In genomic region chr11:87734346-87734745, GRCm38 (mm10) we compare ENCODE assay signal across 10 mouse cellular contexts. TPM values are rescaled to one million over a fixed set of nuclear protein-coding genes. Genes with fewer than 3 reads are reported as not detected.
DNase-seq lines count a peak whose midpoint lies in the region; ATAC-seq lines count a peak whose summit lies in the region.
"Had no signal": no experiment of that assay in that cellular context is flagged by ENCODE, and none has a peak within 500 bp of the region (broad histone marks: within the 10 kb centered on the region; RNA-seq: fewer than 3 reads in every experiment).

No protein-coding gene starts in this region.

- no peak for ATAC-seq in neural tube, embryonic 11.5 days (ENCODE audit: insufficient read depth, low FRiP score, low TSS enrichment)
- ATAC-seq in hindbrain, embryonic 11.5 days (ENCODE audit: low FRiP score): no peak
- no peak for ATAC-seq in liver, embryonic 15.5 days (ENCODE audit: insufficient read depth)

- H3K4me2 ChIP-seq in neural tube, embryonic 11.5 days (ENCODE audit: low read depth): peak overlapping the region; percentile 29; the same call in 1 of the 2 replicates
- H3K4me2 ChIP-seq in hindbrain, embryonic 11.5 days (replicated peaks; ENCODE audit: low read depth, low read length): peak overlapping the region; percentile 33
- H3K4me2 ChIP-seq in liver, embryonic 15.5 days: peak overlapping the region; percentile 60

- H3K9me3 ChIP-seq in neural tube, embryonic 11.5 days (ENCODE audit: control insufficient read depth, low read length): no peaks in the 10 kb centered on the region
- no peaks in the 10 kb centered on the region for H3K9me3 ChIP-seq in hindbrain, embryonic 11.5 days (ENCODE audit: control insufficient read depth, low read length)
- H3K9me3 ChIP-seq in liver, embryonic 15.5 days (replicated peaks): no peaks in the 10 kb centered on the region
- H3K9me3 ChIP-seq: embryonic facial prominence, embryonic 15.5 days had no signal

- H3K27me3 ChIP-seq in neural tube, embryonic 11.5 days (ENCODE audit: control insufficient read depth, insufficient read depth, low read length): no peaks in the 10 kb centered on the region
- no peaks in the 10 kb centered on the region; the same call in 1 of the 2 replicates for H3K27me3 ChIP-seq in hindbrain, embryonic 11.5 days (ENCODE audit: control insufficient read depth, insufficient read depth, low read length)
- no peaks in the 10 kb centered on the region for H3K27me3 ChIP-seq in liver, embryonic 15.5 days
- H3K27me3 ChIP-seq: embryonic facial prominence, embryonic 15.5 days had no signal

- H3K4me3 ChIP-seq in neural tube, embryonic 11.5 days (ENCODE audit: low read depth, low read length): no peak overlapping the region
- H3K4me3 ChIP-seq in hindbrain, embryonic 11.5 days (ENCODE audit: low read depth, low read length): no peak overlapping the region
- peak overlapping the region; percentile 26; the same call in 1 of the 2 replicates for H3K4me3 ChIP-seq in liver, embryonic 15.5 days (replicated peaks)
- H3K4me3 ChIP-seq: embryonic facial prominence, embryonic 15.5 days; layer of hippocampus, adult 2 months had no signal

- H3K4me1 ChIP-seq in neural tube, embryonic 11.5 days (ENCODE audit: control insufficient read depth, insufficient read depth, low read length): peaks cover 6% of the 10 kb centered on the region; the same call in 1 of the 2 replicates
- no peaks in the 10 kb centered on the region for H3K4me1 ChIP-seq in hindbrain, embryonic 11.5 days (replicated peaks; ENCODE audit: control insufficient read depth, insufficient read depth, low read length)
- peaks cover 83% of the 10 kb centered on the region for H3K4me1 ChIP-seq in liver, embryonic 15.5 days (replicated peaks)

- 57% methylated on average over 5 of the region's 5 CpGs for WGBS in neural tube, embryonic 11.5 days
- 43% methylated on average over 5 of the region's 5 CpGs for WGBS in hindbrain, embryonic 11.5 days
- WGBS in liver, embryonic 15.5 days (ENCODE audit: insufficient replicate concordance): 35% methylated on average over 5 of the region's 5 CpGs

- no peak overlapping the region for H3K27ac ChIP-seq in neural tube, embryonic 11.5 days (ENCODE audit: low read depth, low read length)
- no peak overlapping the region for H3K27ac ChIP-seq in hindbrain, embryonic 11.5 days (ENCODE audit: low read depth, low read length)
- peak overlapping the region; percentile 91 for H3K27ac ChIP-seq in liver, embryonic 15.5 days (replicated peaks)
- H3K27ac ChIP-seq: embryonic facial prominence, embryonic 15.5 days; layer of hippocampus, adult 2 months had no signal

- no peak for DNase-seq in neural tube, embryonic 11.5 days (ENCODE audit: low spot score)
- no peak for DNase-seq in neural tube, embryonic 10.5 days (ENCODE audit: extremely low spot score, low spot score)
- no peak for DNase-seq in hindbrain, embryonic 11.5 days (ENCODE audit: low spot score)
- peak; percentile 83 for DNase-seq in thymus, postnatal 14 days
- DNase-seq in urinary bladder, adult 18-20 months (ENCODE audit: low spot score in 2 of 2): no peak
- DNase-seq in lung, postnatal 14 days: no peak
- no peak for DNase-seq in testis, postnatal 10 days (ENCODE audit: low spot score)

- H3K36me3 ChIP-seq in neural tube, embryonic 11.5 days (ENCODE audit: control insufficient read depth, insufficient read depth, low read length): no peaks in the 10 kb centered on the region
- no peaks in the 10 kb centered on the region for H3K36me3 ChIP-seq in hindbrain, embryonic 11.5 days (ENCODE audit: control insufficient read depth, insufficient read depth, low read length)
- peaks cover 44% of the 10 kb centered on the region for H3K36me3 ChIP-seq in liver, embryonic 15.5 days (replicated peaks)
- H3K36me3 ChIP-seq: embryonic facial prominence, embryonic 15.5 days had no signal

- H3K9ac ChIP-seq in neural tube, embryonic 11.5 days (ENCODE audit: low read length): 0 out of 2 replicates have a peak overlapping the region, but pooled peaks have one; percentile 3
- peak overlapping the region; percentile 49; the same call in 1 of the 2 replicates for H3K9ac ChIP-seq in hindbrain, embryonic 11.5 days (ENCODE audit: low read depth, low read length)
- peak overlapping the region; percentile 55 for H3K9ac ChIP-seq in liver, embryonic 15.5 days
- H3K9ac ChIP-seq: embryonic facial prominence, embryonic 15.5 days had no signal

RNA-seq across cellular contexts. Expression of gene Supt4a, which starts 3.0 kb away (rescaled TPM):
- polyA plus RNA-seq in neural tube, embryonic 11.5 days (2014; fragmentation: Nextera tagmentation; extraction: Ambion mirVana): 155 and 162 TPM in 2 replicates
- polyA plus RNA-seq in hindbrain, embryonic 11.5 days (2014; fragmentation: Nextera tagmentation; extraction: Ambion mirVana): 162 and 169 TPM in 2 replicates
- 177 and 195 TPM in 2 replicates for polyA plus RNA-seq in liver, embryonic 15.5 days (2015; fragmentation: Nextera tagmentation; extraction: Ambion mirVana)

RNA-seq across cellular contexts. Expression of gene Tspoap1, which starts 26.0 kb away (rescaled TPM):
- 5.4 and 6.0 TPM in 2 replicates for polyA plus RNA-seq in neural tube, embryonic 11.5 days (2014; fragmentation: Nextera tagmentation; extraction: Ambion mirVana)
- 6.4 and 10.0 TPM in 2 replicates for polyA plus RNA-seq in hindbrain, embryonic 11.5 days (2014; fragmentation: Nextera tagmentation; extraction: Ambion mirVana)
- polyA plus RNA-seq in liver, embryonic 15.5 days (2015; fragmentation: Nextera tagmentation; extraction: Ambion mirVana): 3.3 and 3.5 TPM in 2 replicates

RNA-seq across cellular contexts. Expression of gene Mpo, which starts 59.0 kb away (rescaled TPM):
- 6.0 and 7.7 TPM in 2 replicates for polyA plus RNA-seq in neural tube, embryonic 11.5 days (2014; fragmentation: Nextera tagmentation; extraction: Ambion mirVana)
- polyA plus RNA-seq in hindbrain, embryonic 11.5 days (2014; fragmentation: Nextera tagmentation; extraction: Ambion mirVana): 2.8 and 5.3 TPM in 2 replicates
- polyA plus RNA-seq in liver, embryonic 15.5 days (2015; fragmentation: Nextera tagmentation; extraction: Ambion mirVana): 448 and 474 TPM in 2 replicates

Comparison
In these comparisons a context has a peak if more than half of its experiments do, and no peak if none do; other contexts are left out.
1. H3K9ac ChIP-seq: peak in every context shown above with its lines; median percentile 55 in liver, embryonic 15.5 days; 49 in hindbrain, embryonic 11.5 days; 3 in neural tube, embryonic 11.5 days.
2. RNA of gene Mpo, which starts 59.0 kb away (polyA plus RNA-seq): 448 to 474 TPM in liver, embryonic 15.5 days; 6.0 to 7.7 TPM in neural tube, embryonic 11.5 days and 2.8 to 5.3 TPM in hindbrain, embryonic 11.5 days; every median in the first group is over 10 times any median in the second.
3. Peak in every context shown above with its lines, with median percentiles within 50 percentile points of each other: H3K4me2 ChIP-seq.